Mouse (Mus musculus) heart, postnatal 0 days (tissue): Measurements from ENCODE around the gene Vgf.

ENCODE experiments used
- CTCF ChIP-seq: IDR thresholded peaks from 2 replicates; pipeline ENCODE4 v1.5.1; 2016; ENCODE audit warnings: antibody characterized with exemption, control low read depth, low read depth
- EP300 ChIP-seq: IDR thresholded peaks from 2 replicates; pipeline ENCODE4 v1.6.1; 2016; ENCODE audit warnings: antibody characterized with exemption, low read depth

DNA sequence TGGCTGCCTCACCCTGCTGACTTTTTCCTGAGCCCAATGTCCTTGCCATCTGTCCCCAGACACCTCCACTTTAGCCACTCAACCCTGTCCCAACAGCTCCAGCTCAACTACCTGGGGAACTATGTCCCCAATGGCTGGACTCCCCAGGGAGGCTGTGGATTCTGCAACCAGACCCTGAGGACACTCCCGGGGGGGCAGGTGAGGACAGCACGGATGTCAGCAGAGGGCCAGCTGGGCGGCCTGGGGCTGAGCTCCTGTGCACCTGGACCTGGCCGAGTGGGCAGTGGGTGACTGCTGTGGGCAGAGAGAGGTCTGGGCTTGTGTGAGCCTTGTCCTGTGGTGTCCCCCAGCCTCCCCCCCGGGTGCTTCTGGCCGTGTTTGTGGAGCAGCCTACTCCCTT is 36.4 kb upstream of the Vgf start:
- TF ChIP-seq CTCF (no peak), EP300 (no peak)
